Mouse (Mus musculus) forebrain, embryonic 11.5 days (tissue): ENCODE measurements around the gene Gm20388. TPM values are rescaled to one million over a fixed set of nuclear protein-coding genes. Genes with fewer than 3 reads are reported as not detected.

ENCODE experiments used
- ATAC-seq: fragments of 200-750 bp; cut with Nextera tagmentation; replicated peaks from 2 replicates; pipeline ENCODE4 v1.8.0; 2017; ENCODE audit warnings: moderate TSS enrichment; ENCODE audit not compliant: low FRiP score
- DNase-seq: peaks from one replicate; pipeline ENCODE4 v3.0.0-alpha.2; 2017; ENCODE audit warnings: low spot score
- H3K27ac ChIP-seq: fragments of 300-500 bp; sonication (generic); 2 replicates; pipeline ENCODE4 v1.5.1; 2014; ENCODE audit warnings: low read depth, low read length
- H3K27me3 ChIP-seq: fragments of 300-500 bp; sonication (generic); 2 replicates; pipeline ENCODE4 v1.6.1; 2014; ENCODE audit warnings: mild to moderate bottlenecking, low read length, mixed read lengths; ENCODE audit not compliant: control insufficient read depth, insufficient read depth
- H3K36me3 ChIP-seq: fragments of 300-500 bp; sonication (generic); 2 replicates; pipeline ENCODE4 v1.6.1; 2014; ENCODE audit warnings: mild to moderate bottlenecking, low read length, moderate library complexity, mixed read lengths; ENCODE audit not compliant: control insufficient read depth, insufficient read depth
- H3K4me1 ChIP-seq: fragments of 300-500 bp; sonication (generic); replicated peaks from 2 replicates; pipeline ENCODE4 v1.6.1; 2014; ENCODE audit warnings: low read length, mixed read lengths; ENCODE audit not compliant: control insufficient read depth, insufficient read depth
- H3K4me2 ChIP-seq: fragments of 300-500 bp; sonication (generic); 2 replicates; pipeline ENCODE4 v1.6.1; 2014; ENCODE audit warnings: low read depth, mild to moderate bottlenecking, low read length, moderate library complexity, mixed read lengths; ENCODE audit not compliant: severe bottlenecking
- H3K4me3 ChIP-seq: fragments of 300-500 bp; sonication (generic); 2 replicates; pipeline ENCODE4 v1.5.1; 2014; ENCODE audit warnings: low read depth, low read length
- H3K9ac ChIP-seq: fragments of 300-500 bp; sonication (generic); 2 replicates; pipeline ENCODE4 v1.6.1; 2014; ENCODE audit warnings: low read length
- H3K9me3 ChIP-seq: fragments of 300-500 bp; sonication (generic); 2 replicates; pipeline ENCODE4 v1.6.1; 2016; ENCODE audit warnings: low read length, mixed read lengths; ENCODE audit not compliant: control insufficient read depth
- WGBS: fragments of 180-500 bp; shearing (Covaris S2); extraction: QIAGEN DNeasy Blood & Tissue Kit; methylation state at CpG from one replicate; pipeline ENCODE4 v1.1.7; 2014; 5-methylcytosine and 5-hydroxymethylcytosine counted together
- polyA plus RNA-seq: library from polyadenylated mRNA; unstranded; fragments of >200 nt; fragmentation: Nextera tagmentation; extraction: Ambion mirVana; gene quantifications from 2 replicates; pipeline ENCODE4 v1.2.1, GENCODE M21; 2014

Gene Gm20388
- polyA plus RNA-seq, 1 experiment from 2014 or later, result not detected

GRCm38 (mm10) chr8:122636803-122637175 is 2726.1 kb downstream of the Gm20388 start:
- Histone ChIP-seq H3K9ac (no peak overlapping the region), H3K9me3 (no peaks in the 10 kb centered on the region), H3K4me1 (peaks cover 2% of the 10 kb centered on the region; the same call in 1 of the 2 replicates), H3K27ac (no peak overlapping the region), H3K4me2 (no peak overlapping the region), H3K4me3 (no peak overlapping the region), H3K36me3 (no peaks in the 10 kb centered on the region), H3K27me3 (no peaks in the 10 kb centered on the region)
- no peak for ATAC-seq
- DNase-seq, result no peak
- 83% methylated on average over 9 of the region's 9 CpGs for WGBS

GRCm38 (mm10) chr8:122637230-122637629 is 2726.6 kb downstream of the Gm20388 start:
- DNase-seq, result no peak
- no peaks in the 10 kb centered on the region for H3K36me3 ChIP-seq
- WGBS, result 92% methylated on average over 9 of the region's 9 CpGs
- H3K4me2 ChIP-seq, result no peak overlapping the region
- H3K4me1 ChIP-seq, result peaks cover 2% of the 10 kb centered on the region; the same call in 1 of the 2 replicates
- H3K9me3 ChIP-seq, result no peaks in the 10 kb centered on the region
- no peak for ATAC-seq
- H3K4me3 ChIP-seq, result no peak overlapping the region
- no peaks in the 10 kb centered on the region for H3K27me3 ChIP-seq
- H3K9ac ChIP-seq, result no peak overlapping the region
- H3K27ac ChIP-seq, result no peak overlapping the region

GRCm38 (mm10) chr8:122638601-122639000 is 2728.0 kb downstream of the Gm20388 start:
- H3K27ac ChIP-seq, result no peak overlapping the region
- H3K36me3 ChIP-seq, result no peaks in the 10 kb centered on the region
- no peaks in the 10 kb centered on the region for H3K9me3 ChIP-seq
- peaks cover 2% of the 10 kb centered on the region; the same call in 1 of the 2 replicates for H3K4me1 ChIP-seq
- no peak overlapping the region for H3K4me3 ChIP-seq
- no peaks in the 10 kb centered on the region for H3K27me3 ChIP-seq
- no peak overlapping the region for H3K9ac ChIP-seq
- H3K4me2 ChIP-seq, result no peak overlapping the region
- DNase-seq, result no peak
- WGBS, result 82% methylated on average over 16 of the region's 16 CpGs
- no peak for ATAC-seq

GRCm38 (mm10) chr8:122639521-122640248 is 2729.0 kb downstream of the Gm20388 start:
- Histone ChIP-seq H3K27me3 (no peaks in the 10 kb centered on the region), H3K4me3 (no peak overlapping the region), H3K9me3 (no peaks in the 10 kb centered on the region), H3K4me2 (no peak overlapping the region), H3K36me3 (no peaks in the 10 kb centered on the region), H3K4me1 (peaks cover 2% of the 10 kb centered on the region; the same call in 1 of the 2 replicates), H3K27ac (no peak overlapping the region), H3K9ac (no peak overlapping the region)
- DNase-seq, result no peak
- 64% methylated on average over 16 of the region's 16 CpGs for WGBS
- ATAC-seq, result no peak

GRCm38 (mm10) chr8:122640825-122641224 is 2730.2 kb downstream of the Gm20388 start:
- ATAC-seq (no peak), DNase-seq (no peak)
- peaks cover 2% of the 10 kb centered on the region; the same call in 1 of the 2 replicates for H3K4me1 ChIP-seq
- H3K4me2 ChIP-seq, result no peak overlapping the region
- H3K4me3 ChIP-seq, result no peak overlapping the region
- H3K9me3 ChIP-seq, result no peaks in the 10 kb centered on the region
- H3K9ac ChIP-seq, result no peak overlapping the region
- 93% methylated on average over 4 of the region's 4 CpGs for WGBS
- no peaks in the 10 kb centered on the region for H3K27me3 ChIP-seq
- no peak overlapping the region for H3K27ac ChIP-seq
- H3K36me3 ChIP-seq, result no peaks in the 10 kb centered on the region

GRCm38 (mm10) chr8:122641406-122641805 is 2730.8 kb downstream of the Gm20388 start:
- no peak for ATAC-seq

GRCm38 (mm10) chr8:122642071-122642470 is 2731.4 kb downstream of the Gm20388 start:
- 79% methylated on average over 9 of the region's 9 CpGs for WGBS

More at GRCm38 (mm10) chr8:122641406-122641805, 2730.8 kb downstream of the Gm20388 start:
- Histone ChIP-seq H3K27me3 (no peaks in the 10 kb centered on the region), H3K4me3 (no peak overlapping the region), H3K36me3 (no peaks in the 10 kb centered on the region), H3K9me3 (no peaks in the 10 kb centered on the region), H3K9ac (no peak overlapping the region), H3K27ac (no peak overlapping the region), H3K4me2 (no peak overlapping the region), H3K4me1 (peaks cover 2% of the 10 kb centered on the region; the same call in 1 of the 2 replicates)
- DNase-seq, result no peak
- WGBS, result 91% methylated on average over 15 of the region's 15 CpGs

GRCm38 (mm10) chr8:122644175-122644954 is 2733.7 kb downstream of the Gm20388 start:
- Histone ChIP-seq H3K9ac (no peak overlapping the region), H3K4me3 (no peak overlapping the region), H3K4me2 (no peak overlapping the region), H3K27ac (no peak overlapping the region), H3K4me1 (peaks cover 2% of the 10 kb centered on the region; the same call in 1 of the 2 replicates), H3K9me3 (no peaks in the 10 kb centered on the region), H3K36me3 (no peaks in the 10 kb centered on the region), H3K27me3 (no peaks in the 10 kb centered on the region)
- WGBS, result 80% methylated on average over 6 of the region's 6 CpGs
- no peak for DNase-seq
- ATAC-seq, result no peak

More at GRCm38 (mm10) chr8:122642071-122642470, 2731.4 kb downstream of the Gm20388 start:
- H3K4me3 ChIP-seq, result no peak overlapping the region
- DNase-seq, result no peak
- H3K4me1 ChIP-seq, result peaks cover 2% of the 10 kb centered on the region; the same call in 1 of the 2 replicates
- ATAC-seq, result no peak
- H3K9me3 ChIP-seq, result no peaks in the 10 kb centered on the region
- H3K27ac ChIP-seq, result no peak overlapping the region
- H3K9ac ChIP-seq, result no peak overlapping the region
- no peaks in the 10 kb centered on the region for H3K36me3 ChIP-seq
- no peak overlapping the region for H3K4me2 ChIP-seq
- H3K27me3 ChIP-seq, result no peaks in the 10 kb centered on the region
